17 mouse cellular contexts compared by ENCODE assay signal in genomic region chr9:43524947-43525565, GRCm38 (mm10).
DNase-seq lines count a peak whose midpoint lies in the region; ATAC-seq lines count a peak whose summit lies in the region.
"Had no signal": no experiment of that assay in that cellular context is flagged by ENCODE, and none has a peak within 500 bp of the region (broad histone marks: within the 10 kb centered on the region; RNA-seq: fewer than 3 reads in every experiment).

No protein-coding gene starts in this region.

- peak; percentile 62; the same call in 1 of the 2 replicates for ATAC-seq in neural tube, embryonic 14.5 days (ENCODE audit: low read depth)
- no peak for ATAC-seq in inflammation-experienced regulatory T-cells, adult 6 months
- ATAC-seq: Patski had no signal

- peak; percentile 73 to 76 for DNase-seq in cerebellum, postnatal 10 days
- DNase-seq in cerebellum, postnatal 25 days = no peak
- DNase-seq in left cerebral cortex, postnatal 4 days = peak; percentile 69
- no peak for DNase-seq in left cerebral cortex, adult 18-20 months (ENCODE audit: low spot score in 2 of 2)
- no peak for DNase-seq in midbrain, embryonic 10.5 days (ENCODE audit: low spot score)
- DNase-seq in adrenal gland, adult 8-10 months = no peak
- DNase-seq: cerebellum, adult 9-11 months; kidney, adult 9 months; thymus, postnatal 25 days had no signal

- H3K4me1 ChIP-seq in midbrain, embryonic 10.5 days = peaks cover 13% of the 10 kb centered on the region
- peaks cover 9% of the 10 kb centered on the region for H3K4me1 ChIP-seq in neural tube, embryonic 14.5 days (ENCODE audit: control insufficient read depth, insufficient read depth, low read length)
- H3K4me1 ChIP-seq: heart, embryonic 10.5 days; liver, embryonic 15.5 days; stomach, embryonic 15.5 days had no signal

- no peaks in the 10 kb centered on the region for H3K36me3 ChIP-seq in midbrain, embryonic 10.5 days
- no peaks in the 10 kb centered on the region for H3K36me3 ChIP-seq in neural tube, embryonic 14.5 days (ENCODE audit: control insufficient read depth, insufficient read depth, low read length)
- H3K36me3 ChIP-seq: heart, embryonic 10.5 days; limb, embryonic 10.5 days; liver, embryonic 15.5 days; stomach, embryonic 15.5 days had no signal

- intact Hi-C loops in left cerebral cortex, postnatal 4 days (cut with DNase I) = no loop called here

- no peak overlapping the region for H3K4me3 ChIP-seq in midbrain, embryonic 10.5 days
- no peak overlapping the region for H3K4me3 ChIP-seq in neural tube, embryonic 14.5 days (ENCODE audit: low read depth, low read length)
- H3K4me3 ChIP-seq: heart, embryonic 10.5 days; limb, embryonic 10.5 days; liver, embryonic 15.5 days; myocyte; stomach, embryonic 15.5 days had no signal

- H3K27ac ChIP-seq in midbrain, embryonic 10.5 days (replicated peaks) = 0 out of 2 replicates have a peak overlapping the region, but pooled peaks have one; percentile 13
- no peak overlapping the region; the same call in 1 of the 2 replicates for H3K27ac ChIP-seq in neural tube, embryonic 14.5 days (ENCODE audit: low read depth, low read length)
- H3K27ac ChIP-seq: heart, embryonic 10.5 days; limb, embryonic 10.5 days; liver, embryonic 15.5 days; stomach, embryonic 15.5 days had no signal

- H3K27me3 ChIP-seq in midbrain, embryonic 10.5 days (ENCODE audit: low read depth, poor library complexity, severe bottlenecking) = no peaks in the 10 kb centered on the region
- H3K27me3 ChIP-seq in neural tube, embryonic 14.5 days (ENCODE audit: control insufficient read depth, insufficient read depth, low read length) = no peaks in the 10 kb centered on the region
- H3K27me3 ChIP-seq: liver, embryonic 15.5 days had no signal

- no peak overlapping the region for H3K4me2 ChIP-seq in neural tube, embryonic 14.5 days (ENCODE audit: low read depth, low read length)
- H3K4me2 ChIP-seq: liver, embryonic 15.5 days; stomach, embryonic 15.5 days had no signal

- 87% methylated on average over 4 of the region's 4 CpGs for WGBS in midbrain, embryonic 10.5 days
- WGBS in neural tube, embryonic 14.5 days = 25% methylated on average over 4 of the region's 4 CpGs

- no peaks in the 10 kb centered on the region for H3K9me3 ChIP-seq in midbrain, embryonic 10.5 days (replicated peaks)
- no peaks in the 10 kb centered on the region for H3K9me3 ChIP-seq in neural tube, embryonic 14.5 days (ENCODE audit: control insufficient read depth, low read length)
- H3K9me3 ChIP-seq: heart, embryonic 10.5 days; limb, embryonic 10.5 days; liver, embryonic 15.5 days; stomach, embryonic 15.5 days had no signal

- H3K9ac ChIP-seq in neural tube, embryonic 14.5 days (replicated peaks; ENCODE audit: low read depth, low read length) = no peak overlapping the region
- H3K9ac ChIP-seq: liver, embryonic 15.5 days; stomach, embryonic 15.5 days had no signal

Comparison
In these comparisons a context has a peak if more than half of its experiments do, and no peak if none do; other contexts are left out.
1. DNase-seq: peak in cerebellum, postnatal 10 days (2 of 2) and left cerebral cortex, postnatal 4 days (single experiment); none in cerebellum, postnatal 25 days (0 of 2), left cerebral cortex, adult 18-20 months (0 of 2), midbrain, embryonic 10.5 days (single experiment) and adrenal gland, adult 8-10 months (single experiment).